Mouse (Mus musculus) lung, postnatal 0 days (tissue): ENCODE data around the gene Gm17662. TPM values are rescaled to one million over a fixed set of nuclear protein-coding genes. Genes with fewer than 3 reads are reported as not detected.

Experiments
- ATAC-seq: fragments of 200-750 bp; cut with Nextera tagmentation; 2 replicates; pipeline ENCODE4 v1.8.0; 2017; ENCODE audit warnings: moderate library complexity
- DNase-seq: peaks from one replicate; pipeline ENCODE4 v3.0.0-alpha.2; 2016; ENCODE audit warnings: low spot score
- H3K27ac ChIP-seq: fragments of 300-500 bp; sonication (generic); 2 replicates; pipeline ENCODE4 v1.5.1; 2014; ENCODE audit warnings: antibody characterized with exemption, mild to moderate bottlenecking, low read length, mixed read lengths
- H3K27me3 ChIP-seq: fragments of 300-500 bp; sonication (generic); replicated peaks from 2 replicates; pipeline ENCODE4 v1.6.1; 2014; ENCODE audit warnings: low read length, mixed read lengths; ENCODE audit not compliant: insufficient read depth
- H3K36me3 ChIP-seq: fragments of 300-500 bp; sonication (generic); 2 replicates; pipeline ENCODE4 v1.6.1; 2014; ENCODE audit warnings: low read length, mixed read lengths; ENCODE audit not compliant: insufficient read depth
- H3K4me1 ChIP-seq: fragments of 300-500 bp; sonication (generic); 2 replicates; pipeline ENCODE4 v1.6.1; 2014; ENCODE audit warnings: antibody characterized with exemption, low read depth, low read length, mixed read lengths; ENCODE audit not compliant: insufficient read depth
- H3K4me2 ChIP-seq: fragments of 300-500 bp; sonication (generic); replicated peaks from 2 replicates; pipeline ENCODE4 v1.6.1; 2014; ENCODE audit warnings: low read depth, mild to moderate bottlenecking, low read length, moderate library complexity, mixed read lengths
- H3K4me3 ChIP-seq: fragments of 300-500 bp; sonication (generic); 2 replicates; pipeline ENCODE4 v1.5.1; 2014; ENCODE audit warnings: low read depth, low read length
- H3K9ac ChIP-seq: fragments of 300-500 bp; sonication (generic); replicated peaks from 2 replicates; pipeline ENCODE4 v1.6.1; 2014; ENCODE audit warnings: low read depth, mild to moderate bottlenecking
- H3K9me3 ChIP-seq: fragments of 300-500 bp; sonication (generic); 2 replicates; pipeline ENCODE4 v1.6.1; 2016; ENCODE audit warnings: low read length, mixed read lengths
- CTCF ChIP-seq: IDR thresholded peaks from 2 replicates; pipeline ENCODE4 v1.5.1; 2016; ENCODE audit warnings: antibody characterized with exemption, mild to moderate bottlenecking
- EP300 ChIP-seq: IDR thresholded peaks from 2 replicates; pipeline ENCODE4 v1.6.1; 2016; ENCODE audit warnings: antibody characterized with exemption, mild to moderate bottlenecking, control low read depth
- whole genome bisulfite sequencing: fragments of 180-500 bp; shearing (Covaris S2); extraction: QIAGEN DNeasy Blood & Tissue Kit; methylation state at CpG from one replicate; pipeline ENCODE4 v1.1.7; 2014; 5-methylcytosine and 5-hydroxymethylcytosine counted together
- polyA plus RNA-seq: library from polyadenylated mRNA; unstranded; fragments of >200 nt; fragmentation: Nextera tagmentation; extraction: Ambion mirVana; gene quantifications from 2 replicates; pipeline ENCODE4 v1.2.1, GENCODE M21; 2015

Gm17662 gene
- not detected in 2 replicates for polyA plus RNA-seq

DNA sequence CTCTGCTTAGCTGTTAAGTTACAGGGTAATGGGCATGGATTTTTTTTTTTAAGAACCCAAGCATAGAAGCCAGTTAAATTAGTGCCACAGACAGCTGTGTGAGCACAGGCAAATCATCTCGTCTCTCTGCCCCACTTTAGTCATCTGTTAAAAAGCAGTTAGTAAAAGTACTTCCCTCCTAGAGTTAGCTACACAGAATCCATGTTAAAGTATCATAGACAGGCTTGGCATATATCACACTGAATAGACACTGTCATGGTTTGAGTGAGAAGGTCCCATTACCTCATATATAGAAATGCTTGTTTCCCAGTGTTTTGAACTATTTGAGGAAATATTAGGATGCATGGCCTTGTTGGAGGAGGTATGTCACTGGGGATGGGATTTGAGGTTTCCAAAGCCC lies at the start of gene Gm17662:
TSS of gene Gm17662 (plus strand) at position 301 of the 400 bp plus-strand sequence.
- no peak within 1 kb of the TSS for H3K9ac ChIP-seq
- no peak within 1 kb of the TSS for H3K4me3 ChIP-seq
- no peak for DNase-seq
- ATAC-seq, result no peak
- H3K27me3 ChIP-seq, result no peaks in the 10 kb centered on the region
- no peaks in the 10 kb centered on the region for H3K9me3 ChIP-seq
- no peak within 1 kb of the TSS for H3K27ac ChIP-seq
- WGBS, result 63% methylated on average over 1 of the region's 1 CpGs
- H3K36me3 ChIP-seq, result no peaks in the 10 kb centered on the region
- H3K4me1 ChIP-seq, result no peaks in the 10 kb centered on the region
- TF ChIP-seq CTCF (no peak), EP300 (no peak)
- no peak within 1 kb of the TSS for H3K4me2 ChIP-seq

DNA sequence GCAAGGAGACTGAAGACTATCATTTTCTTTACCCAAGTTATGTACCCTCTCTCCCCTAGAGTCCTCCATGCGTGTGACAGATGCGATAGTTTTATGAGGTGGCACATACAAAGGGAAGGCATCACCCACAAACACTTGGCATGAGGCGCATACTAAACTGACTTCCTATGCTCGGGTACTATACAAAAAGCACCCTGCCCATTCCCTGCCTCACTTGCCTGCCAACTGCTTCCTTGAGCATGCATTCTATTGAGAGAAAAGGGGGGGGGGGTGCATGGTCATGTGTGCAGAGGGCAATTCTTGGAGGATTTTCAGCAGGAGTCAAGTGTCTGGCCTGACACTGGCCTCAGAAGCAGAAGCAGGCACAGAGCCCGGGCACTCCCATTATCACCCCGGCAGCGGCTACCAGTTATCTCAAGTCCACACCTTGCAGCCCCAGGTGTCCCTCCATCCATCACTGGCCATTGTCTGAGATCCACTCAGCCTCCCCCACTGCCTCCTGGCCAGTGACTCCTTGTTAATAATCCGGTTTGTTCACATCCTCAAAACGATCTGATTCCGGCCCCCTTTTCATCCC lies 46.3 kb upstream of the Gm17662 start:
- no peaks in the 10 kb centered on the region for H3K9me3 ChIP-seq
- DNase-seq, result no peak
- ATAC-seq, result no peak
- TF ChIP-seq CTCF (no peak), EP300 (no peak)
- WGBS, result 31% methylated on average over 10 of the region's 10 CpGs
- no peak overlapping the region for H3K27ac ChIP-seq
- H3K4me1 ChIP-seq, result no peaks in the 10 kb centered on the region
- H3K36me3 ChIP-seq, result no peaks in the 10 kb centered on the region
- no peak overlapping the region for H3K4me3 ChIP-seq
- no peaks in the 10 kb centered on the region for H3K27me3 ChIP-seq
- no peak overlapping the region for H3K9ac ChIP-seq
- H3K4me2 ChIP-seq, result no peak overlapping the region

DNA sequence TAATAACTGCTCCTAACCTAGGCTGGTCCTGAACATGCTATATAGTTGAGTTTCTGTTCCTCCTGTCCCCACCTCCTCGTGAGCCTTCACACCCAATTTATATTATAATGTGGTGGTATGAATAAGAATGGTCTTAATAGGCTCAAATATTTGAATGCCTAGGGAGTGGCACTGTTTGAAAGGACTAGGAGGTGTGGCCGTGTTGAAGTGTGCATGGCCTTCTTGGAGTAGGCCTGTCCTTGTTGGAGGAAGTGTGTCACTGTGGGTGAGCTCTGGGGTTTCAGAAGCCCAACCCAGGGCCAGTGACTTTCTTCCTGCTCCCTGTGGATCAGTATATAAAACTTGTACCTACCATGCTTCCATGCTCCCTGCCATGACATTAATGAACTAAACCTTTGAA lies 43.5 kb upstream of the Gm17662 start:
- no peaks in the 10 kb centered on the region for H3K36me3 ChIP-seq
- no peaks in the 10 kb centered on the region for H3K27me3 ChIP-seq
- no peak overlapping the region for H3K9ac ChIP-seq
- 66% methylated on average over 2 of the region's 2 CpGs for WGBS
- no peak for DNase-seq
- no peak for ATAC-seq
- H3K4me1 ChIP-seq, result no peaks in the 10 kb centered on the region
- no peak for TF ChIP-seq CTCF
- no peak for TF ChIP-seq EP300
- no peaks in the 10 kb centered on the region for H3K9me3 ChIP-seq
- no peak overlapping the region for H3K4me2 ChIP-seq
- no peak overlapping the region for H3K4me3 ChIP-seq
- no peak overlapping the region for H3K27ac ChIP-seq

DNA sequence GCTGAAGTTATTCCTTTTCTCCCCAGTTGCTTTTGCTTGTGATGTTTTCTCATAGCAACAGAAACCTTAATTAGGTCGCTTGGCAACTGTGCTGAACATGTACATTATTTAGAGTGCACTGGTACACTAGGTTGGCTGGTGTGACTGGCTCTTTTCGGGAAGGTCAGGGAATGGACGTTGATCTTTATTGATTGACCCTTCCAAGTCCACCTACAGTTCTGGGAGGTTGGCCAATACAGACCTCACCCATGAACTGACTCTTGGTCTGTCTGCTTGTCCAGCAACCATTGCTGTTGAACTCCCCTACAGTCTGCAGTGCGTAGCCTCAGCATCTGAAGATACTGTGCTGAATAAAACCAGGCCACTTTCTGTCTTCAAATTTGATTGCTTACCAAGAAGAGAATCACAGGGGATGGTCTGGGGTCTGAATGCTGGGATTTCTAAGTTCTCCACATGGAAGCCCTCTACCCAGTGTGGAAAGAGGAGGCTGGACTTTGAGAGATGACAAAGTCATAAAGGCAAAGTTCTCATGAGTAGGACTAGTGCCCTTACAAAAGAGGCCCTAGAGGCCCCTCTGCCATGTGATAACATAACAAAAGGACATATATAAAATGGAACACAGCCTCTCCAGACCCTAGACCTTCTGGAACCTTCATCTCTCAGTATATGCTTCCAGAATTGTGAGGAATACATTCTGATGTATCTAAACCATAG lies 40.5 kb upstream of the Gm17662 start:
- WGBS, result 72% methylated on average over 4 of the region's 4 CpGs
- TF ChIP-seq CTCF, result no peak
- no peak for TF ChIP-seq EP300
- Histone ChIP-seq H3K36me3 (no peaks in the 10 kb centered on the region), H3K4me2 (no peak overlapping the region), H3K4me3 (no peak overlapping the region), H3K27me3 (no peaks in the 10 kb centered on the region), H3K9me3 (no peaks in the 10 kb centered on the region), H3K4me1 (no peaks in the 10 kb centered on the region), H3K9ac (no peak overlapping the region), H3K27ac (no peak overlapping the region)
- no peak for DNase-seq
- no peak for ATAC-seq

DNA sequence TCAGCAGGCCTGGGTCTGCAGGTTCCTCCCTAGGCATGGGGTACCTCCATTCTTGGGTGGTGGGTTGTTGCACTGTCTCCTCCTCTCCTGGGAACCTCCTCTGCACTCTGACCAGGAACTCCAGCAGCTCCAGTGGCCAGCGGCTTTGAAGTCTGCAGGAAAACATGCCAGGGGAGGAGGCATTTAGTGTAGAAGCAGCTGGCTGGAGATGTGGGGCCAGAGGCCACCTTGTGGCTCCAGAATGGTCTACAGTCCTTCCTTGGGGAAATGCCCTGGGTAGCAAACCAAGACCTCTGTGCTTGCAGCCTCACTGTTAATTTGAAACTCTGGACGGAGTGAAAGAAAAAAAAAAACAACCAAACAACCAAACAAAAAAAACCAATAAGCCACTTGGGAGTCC lies 39.6 kb upstream of the Gm17662 start:
- no peak overlapping the region for H3K4me2 ChIP-seq
- H3K4me3 ChIP-seq, result no peak overlapping the region
- H3K9ac ChIP-seq, result no peak overlapping the region
- no peaks in the 10 kb centered on the region for H3K9me3 ChIP-seq
- DNase-seq (no peak), ATAC-seq (no peak)
- no peaks in the 10 kb centered on the region for H3K27me3 ChIP-seq
- no peaks in the 10 kb centered on the region for H3K4me1 ChIP-seq
- no peaks in the 10 kb centered on the region for H3K36me3 ChIP-seq
- TF ChIP-seq EP300, result no peak
- TF ChIP-seq CTCF, result no peak
- WGBS, result 54% methylated on average over 2 of the region's 2 CpGs
- no peak overlapping the region for H3K27ac ChIP-seq

DNA sequence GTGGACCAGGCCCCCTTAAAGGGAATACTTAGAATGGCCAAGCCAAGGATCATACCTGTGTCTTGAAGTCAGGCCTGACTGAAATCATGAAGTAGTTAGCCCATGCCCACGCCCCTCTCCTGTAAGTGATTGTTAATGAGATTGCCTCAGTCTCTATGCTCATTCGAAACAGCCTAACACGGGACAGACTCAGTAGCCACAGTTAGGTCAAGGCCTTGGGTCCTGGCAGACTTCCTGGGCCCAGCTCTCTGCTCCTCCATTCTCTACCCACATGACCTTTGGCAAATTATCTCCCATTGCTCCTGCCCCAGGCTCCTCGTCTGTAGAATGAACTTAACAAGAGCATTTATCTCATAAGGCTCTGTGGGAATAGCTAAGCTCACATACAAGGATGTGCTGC lies 38.1 kb upstream of the Gm17662 start:
- WGBS, result 70% methylated on average over 4 of the region's 4 CpGs
- Histone ChIP-seq H3K27ac (no peak overlapping the region), H3K4me3 (no peak overlapping the region), H3K36me3 (no peaks in the 10 kb centered on the region), H3K4me2 (no peak overlapping the region), H3K4me1 (no peaks in the 10 kb centered on the region), H3K9me3 (no peaks in the 10 kb centered on the region), H3K9ac (no peak overlapping the region), H3K27me3 (no peaks in the 10 kb centered on the region)
- ATAC-seq (no peak), DNase-seq (no peak)
- no peak for TF ChIP-seq EP300
- no peak for TF ChIP-seq CTCF
